Mouse (Mus musculus): ENCODE results near the gene Arhgef18.
A peak's percentile ranks its signal among the peaks of the same experiment; 100 is the strongest.

Gene Arhgef18

DNA sequence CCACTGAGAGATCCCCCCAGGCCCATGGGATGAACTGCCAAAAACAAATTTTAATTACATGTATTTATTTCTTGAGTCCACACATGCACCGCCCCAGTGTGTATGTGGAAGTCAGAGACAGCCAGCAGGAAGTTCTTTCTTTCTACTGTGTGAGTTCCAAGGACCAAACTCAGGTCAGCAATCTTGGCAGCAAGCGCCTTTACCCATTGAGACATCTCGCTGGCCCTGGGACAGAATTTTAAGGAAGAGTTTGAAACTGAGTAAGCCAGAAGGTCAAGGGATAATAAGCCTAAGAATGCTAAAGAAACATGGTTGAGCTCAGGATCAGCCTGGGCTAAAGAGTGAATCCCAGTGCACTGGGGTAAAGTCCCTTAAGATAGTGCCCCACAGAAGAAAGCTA is 4.8 kb downstream of the Arhgef18 start:
- peak; percentile 15 for DNase-seq (ENCODE audit: low spot score)

DNA sequence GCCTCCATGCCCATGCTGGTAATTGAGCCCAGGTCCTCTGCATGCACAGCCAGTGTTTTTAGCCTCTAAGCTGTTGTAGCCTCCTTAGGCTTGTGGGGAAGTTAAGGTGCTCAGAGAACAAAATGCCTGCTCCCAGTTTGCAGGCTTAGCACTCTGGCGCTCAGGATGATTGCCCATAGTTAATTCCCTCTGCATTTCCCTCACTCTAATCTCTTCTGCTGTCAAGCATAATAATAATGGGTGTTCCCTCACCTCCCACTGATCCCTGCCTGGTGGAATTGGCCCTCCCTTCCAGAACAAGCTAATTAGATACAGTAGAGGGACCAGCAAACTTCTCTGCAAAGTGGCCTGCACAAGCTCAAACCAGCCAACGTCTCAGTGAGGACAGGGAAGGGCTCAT is 7.7 kb downstream of the Arhgef18 start:
- no peak for DNase-seq (ENCODE audit: low spot score)

DNA sequence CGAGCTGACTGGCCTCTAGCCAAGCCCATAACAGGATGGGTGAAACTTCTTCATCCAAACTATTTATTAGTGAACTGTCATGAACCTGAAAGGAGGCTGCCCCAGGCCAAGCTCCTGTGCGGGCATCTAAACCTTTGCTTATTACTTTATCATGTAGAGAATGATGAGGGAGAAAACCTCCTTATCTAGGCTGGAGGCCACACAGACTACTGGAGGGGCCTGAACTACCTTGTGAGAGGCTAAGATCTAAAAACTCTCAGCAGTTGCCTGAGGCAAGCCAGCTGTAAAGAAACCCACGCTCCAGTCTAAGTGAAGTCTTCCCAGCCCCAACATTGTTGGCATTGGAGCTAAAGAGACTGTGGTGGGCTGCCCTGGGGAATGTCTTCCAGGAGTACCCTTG is 14.6 kb downstream of the Arhgef18 start:
- DNase-seq (ENCODE audit: low spot score), result no peak

GRCm38 (mm10) chr8:3411085-3411484 is 18.3 kb downstream of the Arhgef18 start:
- DNase-seq (ENCODE audit: low spot score), result no peak

- DNase-seq (ENCODE audit: low spot score), result no peak
These were observed 19.1 kb downstream of the Arhgef18 start for GRCm38 (mm10) chr8:3411901-3412301.

DNA sequence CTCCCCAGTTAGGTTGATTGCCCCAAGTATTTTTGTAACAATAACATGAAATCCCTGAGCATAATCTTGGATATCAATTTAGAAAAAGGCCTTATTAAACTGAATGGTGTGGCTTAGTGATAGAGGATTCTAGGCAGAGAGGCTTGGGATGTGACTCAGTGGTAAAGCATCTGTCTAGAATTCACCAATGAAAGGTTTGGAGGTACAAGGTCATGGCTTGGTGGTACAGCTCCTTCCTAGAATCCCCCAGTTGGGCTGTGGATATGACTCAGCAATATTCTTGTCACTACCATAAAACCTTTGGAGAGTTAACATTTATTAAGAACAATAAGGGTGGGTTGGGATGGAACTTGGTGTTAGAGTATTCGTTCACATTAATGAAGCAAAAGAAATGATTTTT is 20.0 kb downstream of the Arhgef18 start:
- no peak for DNase-seq (ENCODE audit: low spot score)

- DNase-seq (ENCODE audit: low spot score), result no peak
These were observed 21.9 kb downstream of the Arhgef18 start for GRCm38 (mm10) chr8:3414639-3415190.

GRCm38 (mm10) chr8:3415259-3415658 is 22.5 kb downstream of the Arhgef18 start:
- no peak for DNase-seq (ENCODE audit: low spot score)

DNA sequence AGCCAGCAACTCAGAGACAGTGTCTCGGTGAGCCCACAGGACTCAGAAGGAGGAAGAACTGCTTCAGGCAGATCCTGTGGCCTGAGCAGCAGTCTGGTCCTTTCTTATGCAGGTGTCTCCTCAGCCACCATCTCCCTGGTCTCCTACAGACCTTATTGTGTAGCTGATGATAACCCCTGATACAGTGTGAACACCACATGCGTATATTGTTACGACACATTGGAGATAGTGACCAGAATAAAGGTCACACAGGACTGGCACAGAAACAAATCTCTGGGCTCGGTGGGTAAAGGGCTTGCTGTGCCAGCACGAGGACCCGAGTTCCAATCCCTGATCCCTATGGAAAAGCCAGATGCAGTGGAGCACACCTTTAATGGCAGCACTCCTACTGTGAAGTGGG is 22.9 kb downstream of the Arhgef18 start:
- DNase-seq (ENCODE audit: low spot score), result no peak

- DNase-seq (ENCODE audit: low spot score), result no peak
These were observed 24.0 kb downstream of the Arhgef18 start for GRCm38 (mm10) chr8:3416846-3417245.

DNA sequence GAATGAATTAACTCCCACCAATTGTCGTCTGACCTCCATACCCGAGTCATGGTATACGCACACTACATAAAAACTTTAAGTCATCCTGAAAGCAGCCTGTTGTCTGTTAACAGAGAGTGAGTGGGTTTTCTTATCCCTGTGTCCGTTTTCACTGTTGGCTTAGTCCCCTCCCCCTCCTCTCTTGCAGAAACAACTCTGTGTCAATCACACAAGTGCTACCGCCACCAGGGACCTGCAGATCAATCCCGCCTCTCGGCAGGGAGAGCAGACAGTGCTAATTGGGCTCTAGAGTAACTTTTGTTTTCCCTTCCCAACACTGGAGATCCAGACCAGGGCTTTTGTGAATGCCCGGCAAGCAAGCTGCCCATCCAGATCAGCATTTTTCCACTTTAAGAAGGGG is 24.6 kb downstream of the Arhgef18 start:
- DNase-seq (ENCODE audit: low spot score), result no peak

GRCm38 (mm10) chr8:3418101-3418500 is 25.3 kb downstream of the Arhgef18 start:
- DNase-seq (ENCODE audit: low spot score), result no peak

GRCm38 (mm10) chr8:3420105-3420706 is 27.4 kb downstream of the Arhgef18 start:
- DNase-seq (ENCODE audit: low spot score), result peak; percentile 16

GRCm38 (mm10) chr8:3421507-3421906 is 28.7 kb downstream of the Arhgef18 start:
- DNase-seq (ENCODE audit: low spot score), result no peak

DNA sequence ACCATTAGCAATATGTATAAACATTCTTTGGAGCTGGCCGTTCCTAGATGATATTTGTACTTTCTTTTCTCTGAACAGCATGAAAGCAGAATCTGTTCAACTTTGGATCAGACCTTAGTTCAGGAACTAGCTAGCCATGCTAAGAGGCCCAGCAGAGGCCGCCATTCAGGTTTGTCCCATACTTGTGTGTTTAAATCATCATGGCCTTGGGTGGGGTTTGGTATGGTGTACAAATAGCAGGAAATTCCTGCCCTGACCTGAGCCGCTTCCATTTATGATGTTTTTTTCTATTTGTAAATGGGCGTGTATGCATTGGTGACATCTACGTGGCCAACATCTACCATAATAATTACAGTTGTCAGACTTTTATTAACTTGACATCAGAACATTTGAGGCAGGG is 32.4 kb downstream of the Arhgef18 start:
- DNase-seq (ENCODE audit: low spot score), result no peak

DNA sequence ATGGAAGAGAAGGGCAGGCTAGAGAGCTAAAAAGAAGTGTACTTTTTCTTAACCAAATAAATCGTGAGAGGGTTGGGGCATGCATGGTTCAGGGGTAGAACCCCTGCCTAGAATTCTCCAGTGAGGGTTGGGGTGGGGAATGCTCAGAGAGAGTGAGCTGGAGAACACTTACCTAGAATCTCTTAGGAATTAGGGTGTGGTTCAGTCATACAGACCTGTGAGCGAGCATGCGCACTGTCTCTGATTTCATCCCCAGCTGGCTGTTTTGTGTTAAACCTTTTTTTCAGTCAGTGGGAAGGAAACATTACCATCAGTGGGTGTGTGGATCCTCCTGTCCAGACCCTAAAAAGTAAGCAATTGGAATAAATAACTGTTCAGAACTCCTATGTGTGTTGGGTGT is 33.4 kb downstream of the Arhgef18 start:
- no peak for DNase-seq (ENCODE audit: low spot score)

DNA sequence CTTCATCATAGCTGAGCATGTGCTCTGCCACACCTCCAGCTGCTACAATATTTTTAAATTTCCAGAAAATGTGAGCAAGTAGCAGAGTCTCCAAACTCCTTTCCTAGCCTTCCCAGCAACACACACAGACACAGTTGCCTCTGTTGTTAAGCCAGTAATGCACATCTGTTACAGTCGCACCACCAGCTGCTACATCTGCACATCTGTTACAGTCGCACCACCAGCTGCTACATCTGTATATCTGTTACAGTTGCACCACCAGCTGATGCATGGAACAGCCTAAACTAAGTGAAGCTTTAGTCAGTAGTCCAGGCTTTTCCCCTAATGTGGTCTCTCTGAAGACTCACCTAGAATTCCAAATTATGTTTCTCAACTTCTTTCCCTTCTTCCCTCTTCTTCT is 35.6 kb downstream of the Arhgef18 start:
- DNase-seq (ENCODE audit: low spot score), result no peak

GRCm38 (mm10) chr8:3429966-3430365 is 37.2 kb downstream of the Arhgef18 start:
- DNase-seq (ENCODE audit: low spot score), result peak; percentile 31

- DNase-seq (ENCODE audit: low spot score), result no peak
These were observed 38.3 kb downstream of the Arhgef18 start for GRCm38 (mm10) chr8:3431113-3431512.

DNA sequence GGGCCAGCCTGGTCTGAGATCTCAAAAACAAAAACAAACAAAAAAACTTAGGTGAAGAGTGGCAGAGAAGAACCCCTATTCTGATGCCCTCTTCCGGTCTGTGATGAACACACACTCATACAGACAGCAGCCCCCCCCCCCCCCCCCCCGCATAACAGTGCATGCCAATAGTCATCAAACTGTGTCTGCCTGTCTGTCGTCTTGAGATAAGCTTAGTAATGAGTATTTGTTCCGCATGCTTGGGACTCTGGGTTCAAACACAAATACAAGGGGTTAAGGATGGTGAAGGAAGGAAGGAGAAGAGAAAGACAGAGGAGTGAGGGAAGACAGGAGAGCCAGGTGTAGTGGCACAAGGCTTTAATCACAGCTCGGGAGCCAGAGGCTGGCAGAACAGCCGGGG is 43.7 kb downstream of the Arhgef18 start:
- no peak for DNase-seq (ENCODE audit: low spot score)

DNA sequence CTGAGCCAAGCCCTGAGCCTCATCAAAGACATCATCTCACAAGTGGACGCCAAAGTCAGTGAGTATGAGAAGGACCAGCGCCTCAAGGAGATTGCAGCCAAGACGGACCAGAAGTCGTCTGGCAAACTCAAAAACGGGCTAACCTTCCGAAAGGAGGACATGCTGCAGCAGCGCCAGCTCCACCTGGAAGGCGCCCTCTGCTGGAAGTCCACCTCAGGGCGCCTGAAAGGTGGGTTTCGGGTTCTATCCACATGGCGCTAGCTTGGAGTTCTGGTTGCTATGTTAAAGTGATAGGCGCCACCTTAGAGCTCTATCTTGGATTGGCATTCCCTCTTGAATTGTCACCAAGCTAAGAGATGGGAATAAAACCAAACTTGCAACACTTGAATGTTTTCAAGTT is 46.7 kb downstream of the Arhgef18 start:
- DNase-seq (ENCODE audit: low spot score), result no peak

DNA sequence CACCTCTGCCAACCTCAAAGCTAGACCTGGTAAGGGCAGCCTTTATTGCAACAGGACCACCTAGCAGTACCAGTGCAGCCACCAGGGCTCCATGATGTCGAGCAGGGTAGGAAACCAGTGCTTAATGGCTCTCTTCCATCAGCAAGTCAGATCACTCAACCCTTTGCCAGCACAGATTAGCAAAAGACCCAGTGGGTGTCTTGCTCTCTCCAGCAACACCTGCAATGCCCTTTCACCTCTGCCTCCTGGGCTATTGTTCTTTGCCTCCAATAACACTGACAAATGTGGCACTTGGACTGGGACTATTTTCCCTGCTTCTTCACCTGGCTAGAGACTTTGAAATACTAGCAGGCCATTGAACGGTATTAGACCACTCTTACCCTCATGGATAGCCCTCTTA is 56.4 kb downstream of the Arhgef18 start:
- DNase-seq (ENCODE audit: low spot score), result no peak

DNA sequence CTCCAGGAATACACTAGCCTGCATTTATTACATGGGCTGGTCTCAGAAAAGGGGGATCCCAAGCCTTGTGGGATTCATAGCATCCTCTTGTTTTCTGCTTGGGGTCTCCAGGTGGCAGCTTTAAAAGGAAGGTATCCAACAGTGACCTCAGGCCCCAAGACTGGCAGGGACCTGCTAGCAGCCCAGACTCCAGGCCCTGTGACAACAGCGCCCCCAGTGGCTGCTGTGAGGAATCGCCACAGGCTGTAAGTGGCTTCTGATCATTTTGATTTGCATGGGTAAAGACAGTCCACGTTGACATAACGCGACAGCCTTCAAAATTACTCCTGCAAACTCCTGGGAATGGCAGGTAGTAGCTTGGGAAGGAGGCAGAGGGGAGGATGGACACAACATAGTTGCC is 57.9 kb downstream of the Arhgef18 start:
- DNase-seq (ENCODE audit: low spot score), result peak; percentile 55

DNA sequence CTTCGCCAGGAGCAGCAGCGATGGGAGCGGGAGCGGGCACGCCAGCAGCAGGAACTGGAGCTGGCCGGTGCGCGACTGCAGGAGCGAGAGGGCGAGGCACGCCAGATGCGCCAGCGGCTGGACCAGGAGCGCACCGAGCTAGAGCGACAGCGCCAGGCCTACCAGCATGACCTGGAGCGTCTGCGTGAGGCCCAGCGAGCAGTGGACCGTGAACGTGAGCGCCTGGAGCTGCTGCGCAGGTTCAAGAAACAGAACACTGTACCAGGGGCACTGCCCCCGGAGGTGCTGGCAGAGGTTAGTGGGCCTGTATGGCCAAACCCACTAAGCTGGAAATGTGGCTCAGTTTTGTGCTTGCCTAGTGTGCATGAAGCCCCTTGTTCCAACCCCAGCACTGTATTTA is 59.2 kb downstream of the Arhgef18 start:
- no peak for DNase-seq (ENCODE audit: low spot score)
